Mouse (Mus musculus) hindbrain, embryonic 12.5 days (tissue): ENCODE results near the gene Specc1. TPM values are rescaled to one million over a fixed set of nuclear protein-coding genes. Genes with fewer than 3 reads are reported as not detected.

Source experiments
- polyA plus RNA-seq: library from polyadenylated mRNA; unstranded; fragments of >200 nt; fragmentation: Nextera tagmentation; extraction: Ambion mirVana; gene quantifications from 2 replicates; pipeline ENCODE4 v1.2.1, GENCODE M21; 2016

Gene Specc1
- polyA plus RNA-seq, 1 experiment from 2014 or later: 15.7 TPM

Other genes starting within 250 kb of the Specc1 start
- gene Slc5a10, start 235.9 kb upstream of the Specc1 start, polyA plus RNA-seq: 0.16 TPM in 1 of 2 replicates, not detected in the other
- gene Prpsap2, start 194.7 kb upstream of the Specc1 start, polyA plus RNA-seq: 45.5 and 48.7 TPM in 2 replicates
- 42.2 and 42.5 TPM in 2 replicates for gene Ulk2, start 101.7 kb upstream of the Specc1 start, polyA plus RNA-seq
- 18.9 and 19.7 TPM in 2 replicates for gene Akap10, start 26.5 kb upstream of the Specc1 start, polyA plus RNA-seq